Mouse (Mus musculus) liver, embryonic 14.5 days (tissue): ENCODE results near the gene Pcsk5. TPM values are rescaled to one million over a fixed set of nuclear protein-coding genes. Genes with fewer than 3 reads are reported as not detected.

Source experiments
- ATAC-seq: fragments of 200-750 bp; cut with Nextera tagmentation; 2 replicates; pipeline ENCODE4 v1.8.0; 2017; ENCODE audit warnings: moderate number of reproducible peaks, mild to moderate bottlenecking, moderate library complexity; ENCODE audit not compliant: insufficient read depth
- DNase-seq, 3 experiments: peaks; one replicate each; pipeline ENCODE4 v3.0.0-alpha.2; 2012 to 2013; ENCODE audit warnings: low read depth in 3 of 3, low spot score in 3 of 3
- H3K27ac ChIP-seq: fragments of 300-500 bp; sonication (generic); 2 replicates; pipeline ENCODE4 v1.5.1; 2014; ENCODE audit warnings: moderate library complexity, mild to moderate bottlenecking, control low read depth, inconsistent platforms
- H3K27me3 ChIP-seq: fragments of 300-500 bp; sonication (generic); 2 replicates; pipeline ENCODE4 v1.6.1; 2014; ENCODE audit warnings: mild to moderate bottlenecking, low read length, moderate library complexity; ENCODE audit not compliant: control insufficient read depth, insufficient read depth
- H3K36me3 ChIP-seq: fragments of 300-500 bp; sonication (generic); replicated peaks from 2 replicates; pipeline ENCODE4 v1.6.1; 2014; ENCODE audit warnings: low read depth; ENCODE audit not compliant: control insufficient read depth, insufficient read depth
- H3K4me1 ChIP-seq, 2 experiments: fragments of 200-500 bp in 1 of 2; fragments of 300-500 bp in 1 of 2; sonication (generic) in 1 of 2; replicated peaks; 2 replicates each; pipeline ENCODE4 v1.6.1; 2012 to 2014; ENCODE audit warnings: antibody characterized with exemption in 1 of 2, inconsistent platforms in 1 of 2, low read length in 1 of 2; ENCODE audit not compliant: control insufficient read depth in 2 of 2, insufficient read depth in 2 of 2
- H3K4me2 ChIP-seq: fragments of 300-500 bp; sonication (generic); 2 replicates; pipeline ENCODE4 v1.6.1; 2014; ENCODE audit warnings: low read depth, mild to moderate bottlenecking, control low read depth, moderate library complexity
- H3K4me3 ChIP-seq, 2 experiments: fragments of 200-500 bp in 1 of 2; fragments of 300-500 bp in 1 of 2; sonication (generic) in 1 of 2; 2 replicates each; pipeline ENCODE4 v1.5.1; 2012 to 2014; ENCODE audit warnings: low read depth in 2 of 2, low read length in 2 of 2, mild to moderate bottlenecking in 2 of 2, control low read depth in 1 of 2, inconsistent platforms in 1 of 2, moderate library complexity in 1 of 2; ENCODE audit not compliant: insufficient read depth in 1 of 2
- H3K9ac ChIP-seq: fragments of 300-500 bp; sonication (generic); replicated peaks from 2 replicates; pipeline ENCODE4 v1.6.1; 2014; ENCODE audit warnings: mild to moderate bottlenecking, control low read depth, moderate library complexity
- H3K9me3 ChIP-seq: fragments of 300-500 bp; sonication (generic); 2 replicates; pipeline ENCODE4 v1.6.1; 2016; ENCODE audit warnings: low read length, mixed read lengths; ENCODE audit not compliant: control insufficient read depth
- CTCF ChIP-seq: IDR thresholded peaks from 2 replicates; pipeline ENCODE4 v1.5.1; 2016; ENCODE audit warnings: antibody characterized with exemption, low read depth, control low read depth
- EP300 ChIP-seq: IDR thresholded peaks from 2 replicates; pipeline ENCODE4 v1.6.1; 2016; ENCODE audit warnings: antibody characterized with exemption, low read depth
- WGBS: fragments of 180-500 bp; shearing (Covaris S2); extraction: QIAGEN DNeasy Blood & Tissue Kit; methylation state at CpG from one replicate; pipeline ENCODE4 v1.1.7; 2014; ENCODE audit not compliant: insufficient replicate concordance; 5-methylcytosine and 5-hydroxymethylcytosine counted together
- polyA plus RNA-seq, 2 experiments: library from polyadenylated mRNA; depleted of rRNA in 1 of 2; stranded (reverse) in 1 of 2; unstranded in 1 of 2; fragments of >200 nt; fragmentation: Nextera tagmentation in 1 of 2; extraction: Ambion mirVana in 1 of 2; gene quantifications; 2 replicates each; pipeline versions ENCODE4 v1.2.1 to v1.2.3; 2012 to 2014

The Pcsk5 gene
- polyA plus RNA-seq, 2 experiments, result 0.58 to 0.61 TPM

- Histone ChIP-seq H3K9me3 (no peaks in the 10 kb centered on the region), H3K4me2 (no peak overlapping the region), H3K4me1 (no peaks in the 10 kb centered on the region), H3K4me3 (no peak overlapping the region), H3K27ac (no peak overlapping the region), H3K27me3 (no peaks in the 10 kb centered on the region), H3K9ac (no peak overlapping the region), H3K36me3 (no peaks in the 10 kb centered on the region)
- TF ChIP-seq EP300, result no peak
- no peak for TF ChIP-seq CTCF
- 62% methylated on average over 6 of the region's 6 CpGs for WGBS
- no peak for DNase-seq
- no peak for ATAC-seq
Observed at GRCm38 (mm10) chr19:17635984-17636383, 201.4 kb downstream of the Pcsk5 start.

DNA sequence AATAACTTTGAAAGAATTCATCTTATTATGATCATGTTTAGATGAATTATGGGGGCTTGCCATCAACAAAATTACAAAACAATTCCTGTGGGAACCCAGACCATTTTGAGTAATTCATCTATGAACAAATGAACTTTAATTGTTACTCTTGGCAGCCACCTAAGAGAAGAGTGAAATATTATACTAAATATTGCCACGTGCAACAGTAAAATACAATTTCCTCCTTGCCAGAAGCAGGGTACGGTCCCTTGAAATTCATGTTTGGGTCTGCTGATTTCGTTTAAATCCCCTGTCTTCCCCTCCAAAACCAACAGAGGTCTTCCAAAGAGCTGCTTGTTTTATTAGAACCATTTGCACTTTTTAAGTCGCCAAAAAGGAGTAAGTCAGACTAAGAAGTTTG is 221.8 kb downstream of the Pcsk5 start:
- Histone ChIP-seq H3K9me3 (no peaks in the 10 kb centered on the region), H3K36me3 (no peaks in the 10 kb centered on the region), H3K9ac (no peak overlapping the region), H3K27ac (no peak overlapping the region), H3K4me1 (no peaks in the 10 kb centered on the region), H3K4me3 (no peak overlapping the region), H3K4me2 (no peak overlapping the region), H3K27me3 (no peaks in the 10 kb centered on the region)
- 52% methylated on average over 4 of the region's 4 CpGs for WGBS
- DNase-seq, result no peak
- ATAC-seq, result no peak
- TF ChIP-seq EP300 (no peak), CTCF (no peak)

- no peak overlapping the region for H3K4me3 ChIP-seq
- H3K4me1 ChIP-seq, result no peaks in the 10 kb centered on the region
- no peak overlapping the region for H3K9ac ChIP-seq
- H3K36me3 ChIP-seq, result no peaks in the 10 kb centered on the region
- H3K27ac ChIP-seq, result no peak overlapping the region
- WGBS, result 30% methylated on average over 1 of the region's 1 CpGs
- no peaks in the 10 kb centered on the region for H3K9me3 ChIP-seq
- DNase-seq (no peak), ATAC-seq (no peak)
- H3K27me3 ChIP-seq, result no peaks in the 10 kb centered on the region
- TF ChIP-seq EP300 (no peak), CTCF (no peak)
- H3K4me2 ChIP-seq, result no peak overlapping the region
Observed at GRCm38 (mm10) chr19:17606510-17606909, 230.9 kb downstream of the Pcsk5 start.

DNA sequence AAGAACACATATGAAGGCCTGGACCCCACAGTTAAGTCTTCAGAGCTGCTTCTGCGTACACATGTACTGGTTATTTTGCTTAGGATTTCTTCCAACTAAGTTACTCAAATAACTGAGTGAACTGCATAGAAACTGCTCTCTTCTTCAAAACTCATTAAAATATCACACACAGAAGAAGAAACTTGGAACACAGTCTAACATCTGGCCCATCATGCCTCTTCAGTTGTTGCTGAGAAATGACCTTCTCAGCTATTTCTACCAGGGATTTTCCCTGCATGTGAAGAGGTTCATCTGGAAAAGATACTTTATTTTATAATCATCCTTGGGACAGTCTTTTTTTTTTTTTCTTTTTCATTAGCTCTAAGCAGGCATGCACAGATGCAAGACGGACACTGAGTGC is 231.3 kb downstream of the Pcsk5 start:
- H3K4me1 ChIP-seq, result no peaks in the 10 kb centered on the region
- no peak for ATAC-seq
- no peak overlapping the region for H3K4me2 ChIP-seq
- 54% methylated on average over 2 of the region's 2 CpGs for WGBS
- no peak overlapping the region for H3K9ac ChIP-seq
- no peaks in the 10 kb centered on the region for H3K9me3 ChIP-seq
- no peak for TF ChIP-seq CTCF
- TF ChIP-seq EP300, result no peak
- H3K4me3 ChIP-seq, result no peak overlapping the region
- no peak overlapping the region for H3K27ac ChIP-seq
- no peak for DNase-seq
- no peaks in the 10 kb centered on the region for H3K36me3 ChIP-seq
- no peaks in the 10 kb centered on the region for H3K27me3 ChIP-seq

DNA sequence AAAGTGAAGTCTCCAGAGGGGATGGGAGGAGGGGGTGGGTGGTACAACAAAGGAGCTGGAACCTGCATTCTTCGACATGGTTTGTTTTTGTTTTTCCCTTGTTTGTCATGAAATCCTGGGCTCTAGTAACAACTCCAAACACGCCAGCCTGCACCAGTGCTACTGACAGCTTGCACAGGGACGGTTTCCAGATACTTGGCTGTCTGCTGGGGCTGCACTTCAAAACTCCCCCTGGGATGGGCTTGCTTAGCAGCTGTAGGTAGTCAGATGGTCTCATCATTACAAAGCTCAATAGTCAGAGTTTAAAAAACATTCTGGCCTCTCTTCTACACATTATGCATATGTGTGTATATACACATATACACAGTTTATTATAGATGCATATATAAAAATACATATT is 234.1 kb downstream of the Pcsk5 start:
- Histone ChIP-seq H3K4me2 (no peak overlapping the region), H3K4me1 (no peaks in the 10 kb centered on the region), H3K27me3 (no peaks in the 10 kb centered on the region), H3K4me3 (no peak overlapping the region), H3K9ac (no peak overlapping the region), H3K36me3 (no peaks in the 10 kb centered on the region), H3K27ac (no peak overlapping the region), H3K9me3 (no peaks in the 10 kb centered on the region)
- ATAC-seq, result no peak
- no peak for TF ChIP-seq EP300
- no peak for TF ChIP-seq CTCF
- DNase-seq, result no peak
- WGBS, result 46% methylated on average over 3 of the region's 3 CpGs

GRCm38 (mm10) chr19:17600347-17600746 is 237.1 kb downstream of the Pcsk5 start:
- Histone ChIP-seq H3K27me3 (no peaks in the 10 kb centered on the region), H3K4me2 (no peak overlapping the region), H3K27ac (no peak overlapping the region), H3K9me3 (no peaks in the 10 kb centered on the region), H3K4me3 (no peak overlapping the region), H3K36me3 (no peaks in the 10 kb centered on the region), H3K9ac (no peak overlapping the region), H3K4me1 (no peaks in the 10 kb centered on the region)
- DNase-seq (no peak), ATAC-seq (no peak)
- no peak for TF ChIP-seq CTCF
- TF ChIP-seq EP300, result no peak
- WGBS, result 58% methylated on average over 2 of the region's 2 CpGs
